Mouse (Mus musculus) cerebellum, adult 8-10 months (tissue): ENCODE measurements around the gene Tspyl2.
A peak's percentile ranks its signal among the peaks of the same experiment; 100 is the strongest.
"Not testable (repeated sequence)": the region's sequence is repeated elsewhere in the genome, so short reads cannot be mapped to it uniquely, and the experiment has no call there.

Experiments used
- DNase-seq: peaks from one replicate; pipeline ENCODE4 v3.0.0; 2022

The Tspyl2 gene

GRCm38 (mm10) chrX:152342358-152342901 is at the start of gene Tspyl2:
Gene Tspyl2, minus strand, starts transcription at chrX:152342425.
- peak; percentile 90 for DNase-seq

- peak; percentile 58 for DNase-seq
Observed at GRCm38 (mm10) chrX:152368397-152369273, 26.4 kb upstream of the Tspyl2 start, which contains the start of gene Gpr173. Gene Gpr173, minus strand, starts transcription at chrX:152368704.

GRCm38 (mm10) chrX:152368054-152368396 is 25.8 kb upstream of the Tspyl2 start:
- peak; percentile 44 for DNase-seq

GRCm38 (mm10) chrX:152366418-152366817 is 24.2 kb upstream of the Tspyl2 start:
- peak; percentile 69 for DNase-seq

GRCm38 (mm10) chrX:152352553-152353153 is 10.4 kb upstream of the Tspyl2 start:
- DNase-seq = peak; percentile 30

- peak; percentile 59 for DNase-seq
Observed at GRCm38 (mm10) chrX:152347041-152347440, 4.8 kb upstream of the Tspyl2 start.

GRCm38 (mm10) chrX:152346587-152346986 is 4.4 kb upstream of the Tspyl2 start:
- DNase-seq = peak; percentile 45

- DNase-seq = no peak
Observed at GRCm38 (mm10) chrX:152342903-152343302, 678 bp upstream of the Tspyl2 start.

GRCm38 (mm10) chrX:152341496-152341895 is 729 bp downstream of the Tspyl2 start:
- DNase-seq = no peak

GRCm38 (mm10) chrX:152336546-152337332 is 5.5 kb downstream of the Tspyl2 start:
- DNase-seq = peak; percentile 82

GRCm38 (mm10) chrX:152336123-152336522 is 6.1 kb downstream of the Tspyl2 start:
- not testable (repeated sequence) for DNase-seq

- not testable (repeated sequence) for DNase-seq
Observed at GRCm38 (mm10) chrX:152329400-152329799, 12.8 kb downstream of the Tspyl2 start.

GRCm38 (mm10) chrX:152327689-152328052 is 14.6 kb downstream of the Tspyl2 start:
- no peak for DNase-seq

GRCm38 (mm10) chrX:152326996-152327688 is 15.1 kb downstream of the Tspyl2 start, which contains the start of gene Kantr:
Gene Kantr, minus strand, starts transcription at chrX:152327495.
- DNase-seq = peak; percentile 74

GRCm38 (mm10) chrX:152323584-152323983 is 18.6 kb downstream of the Tspyl2 start:
- DNase-seq = no peak

- no peak for DNase-seq
Observed at GRCm38 (mm10) chrX:152322776-152323175, 19.4 kb downstream of the Tspyl2 start.

GRCm38 (mm10) chrX:152320535-152320934 is 21.7 kb downstream of the Tspyl2 start:
- DNase-seq = no peak

GRCm38 (mm10) chrX:152307942-152308341 is 34.3 kb downstream of the Tspyl2 start:
- DNase-seq = peak; percentile 16

GRCm38 (mm10) chrX:152307371-152307770 is 34.9 kb downstream of the Tspyl2 start:
- no peak for DNase-seq

- no peak for DNase-seq
Observed at GRCm38 (mm10) chrX:152306224-152306623, 36.0 kb downstream of the Tspyl2 start.

GRCm38 (mm10) chrX:152287026-152287425 is 55.2 kb downstream of the Tspyl2 start:
- DNase-seq = not testable (repeated sequence)
